8 mouse cellular contexts compared by ENCODE assay signal in the genomic region with DNA sequence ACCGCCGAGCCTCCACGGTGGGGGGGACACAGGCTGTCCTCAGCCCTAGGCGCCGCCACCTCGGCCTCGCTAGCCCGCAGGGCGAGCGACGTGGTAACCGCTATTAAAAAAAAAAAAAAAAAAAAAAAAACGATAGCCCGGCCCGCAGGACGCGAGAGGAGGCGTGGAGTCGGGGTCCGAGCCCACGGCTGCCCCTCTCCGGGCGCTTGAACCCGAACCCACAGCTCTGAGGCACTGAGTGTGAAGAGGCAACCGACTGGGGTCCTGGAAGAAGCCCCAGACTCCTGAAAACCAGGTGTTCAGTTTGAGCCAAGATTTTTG. TPM values are rescaled to one million over a fixed set of nuclear protein-coding genes. Genes with fewer than 3 reads are reported as not detected.
DNase-seq lines count a peak whose midpoint lies in the region; ATAC-seq and TF ChIP-seq lines count a peak whose summit lies in the region.

No protein-coding gene starts in this region.

- WGBS in embryonic facial prominence, embryonic 12.5 days = 1% methylated on average over 24 of the region's 25 CpGs
- WGBS in intestine, embryonic 14.5 days = under 1% methylated on average over 24 of the region's 25 CpGs
- 0% methylated on average over 25 of the region's 25 CpGs for WGBS in neural tube, embryonic 12.5 days

- intact Hi-C loops in gastrocnemius, postnatal 36 days (cut with DNase I) = no loop called here

- ATAC-seq in embryonic facial prominence, embryonic 12.5 days (ENCODE audit: insufficient number of reproducible peaks, insufficient read depth, low FRiP score, low TSS enrichment) = peak; percentile 28; the same call in 1 of the 2 replicates
- no peak; the same call in 1 of the 2 replicates for ATAC-seq in intestine, embryonic 14.5 days (replicated peaks; ENCODE audit: low FRiP score, low TSS enrichment, low read depth)
- ATAC-seq in neural tube, embryonic 12.5 days (ENCODE audit: low FRiP score, low read depth) = peak; percentile 18; the same call in 1 of the 2 replicates

- H3K4me2 ChIP-seq in embryonic facial prominence, embryonic 12.5 days (replicated peaks) = peak overlapping the region; percentile 56
- peak overlapping the region; percentile 77 for H3K4me2 ChIP-seq in intestine, embryonic 14.5 days (ENCODE audit: low read length)
- H3K4me2 ChIP-seq in neural tube, embryonic 12.5 days (replicated peaks) = peak overlapping the region; percentile 67

- H3K9ac ChIP-seq in embryonic facial prominence, embryonic 12.5 days = peak overlapping the region; percentile 79
- peak overlapping the region; percentile 89 for H3K9ac ChIP-seq in intestine, embryonic 14.5 days (ENCODE audit: low read length)
- peak overlapping the region; percentile 81 for H3K9ac ChIP-seq in neural tube, embryonic 12.5 days

- no peaks in the 10 kb centered on the region for H3K36me3 ChIP-seq in embryonic facial prominence, embryonic 12.5 days
- no peaks in the 10 kb centered on the region for H3K36me3 ChIP-seq in intestine, embryonic 14.5 days (ENCODE audit: control insufficient read depth, insufficient read depth, low read length)
- H3K36me3 ChIP-seq in neural tube, embryonic 12.5 days = no peaks in the 10 kb centered on the region

- no peak for TF ChIP-seq CTCF in layer of hippocampus, adult 2 months (conservative IDR thresholded peaks at IDR 0.05)

- no peak for DNase-seq in layer of hippocampus, adult 2 months (ENCODE audit: low spot score in 2 of 2)
- DNase-seq in layer of hippocampus, postnatal 25 days (ENCODE audit: extremely low spot score in 1 of 2, low spot score in 1 of 2) = no peak
- DNase-seq in intestine, embryonic 14.5 days (ENCODE audit: low spot score) = no peak
- DNase-seq in gastrocnemius, postnatal 36 days = no peak
- DNase-seq in cerebellum, adult 11-12 months = no peak
- DNase-seq in urinary bladder, adult 18-20 months (ENCODE audit: low spot score in 2 of 2) = no peak

- H3K27me3 ChIP-seq in embryonic facial prominence, embryonic 12.5 days = no peaks in the 10 kb centered on the region
- H3K27me3 ChIP-seq in intestine, embryonic 14.5 days (replicated peaks; ENCODE audit: control insufficient read depth, insufficient read depth, low read length) = no peaks in the 10 kb centered on the region
- no peaks in the 10 kb centered on the region for H3K27me3 ChIP-seq in neural tube, embryonic 12.5 days (replicated peaks)

- no peaks in the 10 kb centered on the region for H3K9me3 ChIP-seq in embryonic facial prominence, embryonic 12.5 days
- H3K9me3 ChIP-seq in intestine, embryonic 14.5 days (ENCODE audit: control insufficient read depth, low read length) = no peaks in the 10 kb centered on the region
- no peaks in the 10 kb centered on the region for H3K9me3 ChIP-seq in neural tube, embryonic 12.5 days

- H3K4me1 ChIP-seq in embryonic facial prominence, embryonic 12.5 days = 0 out of 2 replicates have a peak, but pooled peaks cover 4% of the 10 kb centered on the region
- H3K4me1 ChIP-seq in intestine, embryonic 14.5 days (replicated peaks; ENCODE audit: control insufficient read depth, insufficient read depth, low read length) = peaks cover 8% of the 10 kb centered on the region; the same call in 1 of the 2 replicates
- peaks cover 5% of the 10 kb centered on the region; the same call in 1 of the 2 replicates for H3K4me1 ChIP-seq in neural tube, embryonic 12.5 days

- peak overlapping the region; percentile 79 for H3K4me3 ChIP-seq in layer of hippocampus, adult 2 months
- peak overlapping the region; percentile 68 for H3K4me3 ChIP-seq in embryonic facial prominence, embryonic 12.5 days
- H3K4me3 ChIP-seq in intestine, embryonic 14.5 days (ENCODE audit: low read depth, low read length) = peak overlapping the region; percentile 61
- H3K4me3 ChIP-seq in neural tube, embryonic 12.5 days = peak overlapping the region; percentile 69

- H3K27ac ChIP-seq in layer of hippocampus, adult 2 months = peak overlapping the region; percentile 96
- H3K27ac ChIP-seq in embryonic facial prominence, embryonic 12.5 days = peak overlapping the region; percentile 85
- H3K27ac ChIP-seq in intestine, embryonic 14.5 days (ENCODE audit: low read depth) = peak overlapping the region; percentile 78
- peak overlapping the region; percentile 72; the same call in 1 of the 2 replicates for H3K27ac ChIP-seq in neural tube, embryonic 12.5 days

RNA-seq across cellular contexts. Expression of gene Snx25, which starts 11.9 kb away (rescaled TPM):
- total RNA-seq in layer of hippocampus, adult 2 months (2021) = 10 to 100 TPM; 41.8 to 45.3 TPM
- total RNA-seq in layer of hippocampus, postnatal 25 days (2021) = 10 to 100 TPM; 44.1 to 45.8 TPM
- polyA plus RNA-seq in embryonic facial prominence, embryonic 12.5 days (2016; fragmentation: Nextera tagmentation; extraction: Ambion mirVana) = 5.5 and 6.6 TPM in 2 replicates
- polyA plus RNA-seq in intestine, embryonic 14.5 days (2014; fragmentation: Nextera tagmentation; extraction: Ambion mirVana) = 11.1 and 11.2 TPM in 2 replicates
- polyA plus RNA-seq in neural tube, embryonic 12.5 days (2016; fragmentation: Nextera tagmentation; extraction: Ambion mirVana) = 6.7 and 9.1 TPM in 2 replicates
- 1 to 10 TPM; 4.1 to 7.8 TPM for total RNA-seq in gastrocnemius, postnatal 36 days (2021)

RNA-seq across cellular contexts. Expression of gene Cfap97, which starts 12.3 kb away (rescaled TPM):
- total RNA-seq in layer of hippocampus, adult 2 months (2021) = 10 to 100 TPM; 25.2 to 26.2 TPM
- total RNA-seq in layer of hippocampus, postnatal 25 days (2021) = 10 to 100 TPM; 21.6 to 24.3 TPM
- polyA plus RNA-seq in embryonic facial prominence, embryonic 12.5 days (2016; fragmentation: Nextera tagmentation; extraction: Ambion mirVana) = 27.0 and 33.1 TPM in 2 replicates
- polyA plus RNA-seq in intestine, embryonic 14.5 days (2014; fragmentation: Nextera tagmentation; extraction: Ambion mirVana) = 19.8 and 21.0 TPM in 2 replicates
- 21.2 and 23.1 TPM in 2 replicates for polyA plus RNA-seq in neural tube, embryonic 12.5 days (2016; fragmentation: Nextera tagmentation; extraction: Ambion mirVana)
- 10 to 100 TPM in 1 of 2 experiments, 1 to 10 TPM in 1; 9.4 to 11.5 TPM for total RNA-seq in gastrocnemius, postnatal 36 days (2021)

RNA-seq across cellular contexts. Expression of gene Slc25a4, which starts 47.3 kb away (rescaled TPM):
- total RNA-seq in layer of hippocampus, adult 2 months (2021) = 100 to 1,000 TPM; 549 to 572 TPM
- total RNA-seq in layer of hippocampus, postnatal 25 days (2021) = 100 to 1,000 TPM; 582 to 631 TPM
- 525 and 530 TPM in 2 replicates for polyA plus RNA-seq in embryonic facial prominence, embryonic 12.5 days (2016; fragmentation: Nextera tagmentation; extraction: Ambion mirVana)
- polyA plus RNA-seq in intestine, embryonic 14.5 days (2014; fragmentation: Nextera tagmentation; extraction: Ambion mirVana) = 516 and 522 TPM in 2 replicates
- polyA plus RNA-seq in neural tube, embryonic 12.5 days (2016; fragmentation: Nextera tagmentation; extraction: Ambion mirVana) = 612 and 635 TPM in 2 replicates
- 1,000 to 10,000 TPM; 2,982 to 3,031 TPM for total RNA-seq in gastrocnemius, postnatal 36 days (2021)

Comparison
In these comparisons a context has a peak if more than half of its experiments do, and no peak if none do; other contexts are left out.
1. RNA of gene Snx25, which starts 11.9 kb away (total RNA-seq): 44.1 to 45.8 TPM in layer of hippocampus, postnatal 25 days and 41.8 to 45.3 TPM in layer of hippocampus, adult 2 months; 4.1 to 7.8 TPM in gastrocnemius, postnatal 36 days; every median in the first group is over 4 times any median in the second.
2. RNA of gene Slc25a4, which starts 47.3 kb away (total RNA-seq): 2,982 to 3,031 TPM in gastrocnemius, postnatal 36 days; 582 to 631 TPM in layer of hippocampus, postnatal 25 days and 549 to 572 TPM in layer of hippocampus, adult 2 months; every median in the first group is over 4 times any median in the second.
3. Peak in every context shown above with its lines, with median percentiles within 50 percentile points of each other: H3K27ac ChIP-seq, H3K4me3 ChIP-seq, H3K4me2 ChIP-seq and H3K9ac ChIP-seq.